Mouse (Mus musculus) MEL (cell line): ENCODE results near the gene Sim2. TPM values are rescaled to one million over a fixed set of nuclear protein-coding genes. Genes with fewer than 3 reads are reported as not detected.

Source experiments
- DNase-seq: peaks from one replicate; pipeline ENCODE4 v3.0.0; 2011; ENCODE audit warnings: low read depth, low spot score
- H3K27ac ChIP-seq: 2 replicates; pipeline ENCODE4 v1.5.1; 2012; ENCODE audit warnings: low read depth, mild to moderate bottlenecking, control low read depth, low read length, moderate library complexity; ENCODE audit not compliant: control insufficient read depth
- H3K27me3 ChIP-seq, 2 experiments: fragments of 150-350 bp in 1 of 2; sonication (generic) in 1 of 2; 2 replicates each; pipeline ENCODE4 v1.6.1; 2012; ENCODE audit warnings: low read length in 2 of 2, mild to moderate bottlenecking in 2 of 2, improper control_type of control experiment in 1 of 2, moderate library complexity in 1 of 2; ENCODE audit not compliant: insufficient read depth in 2 of 2, control insufficient read depth in 1 of 2
- H3K36me3 ChIP-seq, 2 experiments: 2 replicates each; pipeline ENCODE4 v1.6.1; 2012 to 2014; ENCODE audit warnings: low read length in 2 of 2, improper control_type of control experiment in 1 of 2, inconsistent platforms in 1 of 2, mild to moderate bottlenecking in 1 of 2; ENCODE audit not compliant: insufficient read depth in 2 of 2, control insufficient read depth in 1 of 2
- H3K4me1 ChIP-seq, 2 experiments: fragments of 150-350 bp in 1 of 2; sonication (generic) in 1 of 2; 2 replicates each; pipeline ENCODE4 v1.6.1; 2012; ENCODE audit warnings: low read length in 2 of 2, improper control_type of control experiment in 1 of 2, mild to moderate bottlenecking in 1 of 2; ENCODE audit not compliant: insufficient read depth in 2 of 2, control insufficient read depth in 1 of 2
- H3K4me3 ChIP-seq, 2 experiments: fragments of 150-350 bp in 1 of 2; sonication (generic) in 1 of 2; 2 replicates each; pipeline ENCODE4 v1.5.1; 2012; ENCODE audit warnings: low read depth in 2 of 2, low read length in 2 of 2, mild to moderate bottlenecking in 2 of 2, moderate library complexity in 2 of 2, control low read depth in 1 of 2, improper control_type of control experiment in 1 of 2; ENCODE audit not compliant: control insufficient read depth in 1 of 2, insufficient read depth in 1 of 2
- H3K79me2 ChIP-seq: 2 replicates; pipeline ENCODE4 v1.6.1; 2012; ENCODE audit warnings: mild to moderate bottlenecking, low read length, moderate library complexity; ENCODE audit not compliant: control insufficient read depth, poor library complexity, insufficient read depth
- H3K9ac ChIP-seq: 2 replicates; pipeline ENCODE4 v1.6.1; 2012; ENCODE audit warnings: low read depth, mild to moderate bottlenecking, control low read depth, low read length, moderate library complexity; ENCODE audit not compliant: control insufficient read depth, poor library complexity, severe bottlenecking
- H3K9me3 ChIP-seq: fragments of 150-350 bp; sonication (generic); replicated peaks from 2 replicates; pipeline ENCODE4 v1.6.1; 2012; ENCODE audit warnings: mild to moderate bottlenecking, low read length, improper control_type of control experiment, moderate library complexity; ENCODE audit not compliant: insufficient read depth
- CHD1 ChIP-seq: IDR thresholded peaks from 2 replicates; pipeline ENCODE4 v1.6.1; 2012; ENCODE audit warnings: low read depth, mild to moderate bottlenecking, inconsistent platforms, low read length, improper control_type of control experiment
- CHD2 ChIP-seq: IDR thresholded peaks from 2 replicates; pipeline ENCODE4 v1.6.1; 2011; ENCODE audit warnings: low read length, improper control_type of control experiment
- E2F4 ChIP-seq: IDR thresholded peaks from 2 replicates; pipeline ENCODE4 v1.6.1; 2011; ENCODE audit warnings: low read depth, low read length, improper control_type of control experiment, borderline replicate concordance
- JUND ChIP-seq: IDR thresholded peaks from 2 replicates; pipeline ENCODE4 v1.6.1; 2011; ENCODE audit warnings: low read depth, mild to moderate bottlenecking, improper control_type of control experiment, low read length
- MAZ ChIP-seq: IDR thresholded peaks from 2 replicates; pipeline ENCODE4 v1.6.1; 2012; ENCODE audit warnings: low read depth, mild to moderate bottlenecking, inconsistent platforms, low read length, improper control_type of control experiment
- MEF2A ChIP-seq: IDR thresholded peaks from 2 replicates; pipeline ENCODE4 v1.6.1; 2014; ENCODE audit warnings: low read depth, mild to moderate bottlenecking, inconsistent platforms, low read length, improper control_type of control experiment; ENCODE audit not compliant: poor library complexity, insufficient replicate concordance, severe bottlenecking; ENCODE audit errors: extremely low read depth
- MXI1 ChIP-seq: IDR thresholded peaks from 2 replicates; pipeline ENCODE4 v1.6.1; 2011; ENCODE audit warnings: mild to moderate bottlenecking, low read depth, low read length, improper control_type of control experiment
- MYC ChIP-seq: IDR thresholded peaks from 2 replicates; pipeline ENCODE4 v1.6.1; 2011; ENCODE audit warnings: low read depth, mild to moderate bottlenecking, low read length, improper control_type of control experiment, moderate library complexity
- NELFE ChIP-seq: IDR thresholded peaks from 2 replicates; pipeline ENCODE4 v1.6.1; 2011; ENCODE audit warnings: low read depth, low read length, improper control_type of control experiment
- POLR2A ChIP-seq, 2 experiments: IDR thresholded peaks; 2 replicates each; pipeline ENCODE4 v1.6.1; 2011 to 2012; ENCODE audit warnings: low read length in 2 of 2, mild to moderate bottlenecking in 2 of 2, control low read depth in 1 of 2, improper control_type of control experiment in 1 of 2, low read depth in 1 of 2, moderate library complexity in 1 of 2; ENCODE audit not compliant: control insufficient read depth in 1 of 2, insufficient read depth in 1 of 2, poor library complexity in 1 of 2
- POLR2AphosphoS2 ChIP-seq: IDR thresholded peaks from 2 replicates; pipeline ENCODE4 v1.6.1; 2011; ENCODE audit warnings: low read length, improper control_type of control experiment
- POLR2AphosphoS5 ChIP-seq: IDR thresholded peaks from 2 replicates; pipeline ENCODE4 v1.6.1; 2012; ENCODE audit warnings: low read depth, borderline replicate concordance, mild to moderate bottlenecking, inconsistent platforms, low read length, moderate library complexity, mixed read lengths
- RCOR1 ChIP-seq: IDR thresholded peaks from 2 replicates; pipeline ENCODE4 v1.6.1; 2012; ENCODE audit warnings: low read depth, mild to moderate bottlenecking, inconsistent platforms, low read length, improper control_type of control experiment
- SIN3A ChIP-seq: IDR thresholded peaks from 2 replicates; pipeline ENCODE4 v1.6.1; 2012; ENCODE audit warnings: low read length, improper control_type of control experiment, inconsistent platforms
- TAL1 ChIP-seq: IDR thresholded peaks from 2 replicates; pipeline ENCODE4 v1.6.1; 2012; ENCODE audit warnings: mild to moderate bottlenecking, inconsistent platforms, low read length, moderate library complexity, mixed read lengths
- TBP ChIP-seq: IDR thresholded peaks from 2 replicates; pipeline ENCODE4 v1.8.0; 2011; ENCODE audit warnings: low read depth, low read length, improper control_type of control experiment
- UBTF ChIP-seq: IDR thresholded peaks from 2 replicates; pipeline ENCODE4 v1.6.1; 2012; ENCODE audit warnings: low read depth, mild to moderate bottlenecking, inconsistent platforms, low read length, improper control_type of control experiment, moderate library complexity, borderline replicate concordance; ENCODE audit not compliant: insufficient read depth
- ZC3H11A ChIP-seq: IDR thresholded peaks from 2 replicates; pipeline ENCODE4 v1.6.1; 2012; ENCODE audit warnings: low read depth, mild to moderate bottlenecking, inconsistent platforms, low read length, improper control_type of control experiment
- polyA plus RNA-seq, 2 experiments: library from polyadenylated mRNA; stranded (reverse) in 1 of 2; unstranded in 1 of 2; fragments of >175 nt in 1 of 2; fragments of >200 nt in 1 of 2; gene quantifications; 2 replicates each; pipeline versions ENCODE4 v1.2.1 to v1.2.4; 2012; ENCODE audit warnings: low replicate concordance in 2 of 2, low read depth in 1 of 2; ENCODE audit not compliant: insufficient read length in 2 of 2, insufficient read depth in 1 of 2, missing spikeins in 1 of 2
- total RNA-seq: library from RNA; depleted of rRNA; stranded (reverse); fragments of 300-350 nt; gene quantifications from 2 replicates; pipeline ENCODE4 v1.2.3, GENCODE M21; 2012; rRNA removed

Gene Sim2
- total and polyA plus RNA-seq, 3 experiments = not detected

GRCm38 (mm10) chr16:94175366-94175986 lies 90.7 kb downstream of the Sim2 start:
- Histone ChIP-seq H3K9me3 (no peaks in the 10 kb centered on the region), H3K79me2 (no peaks in the 10 kb centered on the region), H3K27me3 (no peaks in the 10 kb centered on the region), H3K9ac (no peak overlapping the region), H3K4me1 (peaks cover 13 to 26% of the 10 kb centered on the region in 2 experiments), H3K27ac (no peak overlapping the region), H3K4me3 (no peak overlapping the region), H3K36me3 (peaks cover 0 to 22% of the 10 kb centered on the region in 2 experiments; a peak in 2 of 4 replicates)
- no peak for DNase-seq
- TF ChIP-seq MEF2A = no peak
- TF ChIP-seq MYC = no peak
- TF ChIP-seq POLR2AphosphoS2 = no peak
- TF ChIP-seq MAZ = no peak
- no peak for TF ChIP-seq NELFE
- TF ChIP-seq ZC3H11A = no peak
- TF ChIP-seq POLR2A (IDR thresholded peaks at IDR 0.05; ENCODE audit: control insufficient read depth in 1 of 2, insufficient read depth in 1 of 2, low read depth in 1 of 2, low read length in 2 of 2, poor library complexity in 1 of 2) = no peak
- TF ChIP-seq TAL1 = no peak
- no peak for TF ChIP-seq E2F4
- no peak for TF ChIP-seq UBTF
- TF ChIP-seq TBP = no peak
- TF ChIP-seq RCOR1 = no peak
- TF ChIP-seq JUND = no peak
- TF ChIP-seq SIN3A = no peak
- no peak for TF ChIP-seq CHD2
- TF ChIP-seq CHD1 = no peak
- TF ChIP-seq POLR2AphosphoS5 = no peak
- TF ChIP-seq MXI1 = no peak

Other genes with a start within 250 kb of the Sim2 start
- gene Chaf1b, start 201.0 kb upstream of the Sim2 start, total RNA-seq = 40.9 and 48.2 TPM in 2 replicates
- gene Chaf1b, start 201.0 kb upstream of the Sim2 start, polyA plus RNA-seq = 10 to 100 TPM in 1 of 2 experiments, not detected in 1; 53.9 TPM
- gene Cldn14, start 76.1 kb upstream of the Sim2 start, total RNA-seq = 0.13 TPM in 1 of 2 replicates, not detected in the other
- not detected for gene Cldn14, start 76.1 kb upstream of the Sim2 start, polyA plus RNA-seq
- 2.8 and 3.3 TPM in 2 replicates for gene Hlcs, start 228.6 kb downstream of the Sim2 start, total RNA-seq
- gene Hlcs, start 228.6 kb downstream of the Sim2 start, polyA plus RNA-seq = 1 to 10 TPM in 1 of 2 experiments, not detected in 1; 6.4 TPM
- gene Ripply3, start 243.5 kb downstream of the Sim2 start, total RNA-seq = 0.10 and 0.35 TPM in 2 replicates
- under 1 TPM in 1 of 2 experiments, not detected in 1; 0.18 TPM for gene Ripply3, start 243.5 kb downstream of the Sim2 start, polyA plus RNA-seq